Mouse (Mus musculus): ENCODE results near the gene Cenpv.

GRCm38 (mm10) chr11:62510956-62511355 lies 28.1 kb downstream of the Cenpv start:
- TF ChIP-seq POLR2A (IDR thresholded peaks at IDR 0.05; ENCODE audit: low read depth, low read length) (no peak), CTCF (IDR thresholded peaks at IDR 0.05; ENCODE audit: borderline replicate concordance, insufficient read depth, low read length) (no peak)
